Mouse (Mus musculus) intestine, embryonic 16.5 days (tissue): ENCODE measurements at regions not wholly inside any gene's neighbourhood (a gene's known extent, or its start where the extent isn't known, plus 50 kb on each side); places are given as distances from the start of the nearest gene placed in this dataset.

ENCODE experiments used
- ATAC-seq: fragments of 200-750 bp; cut with Nextera tagmentation; 2 replicates; pipeline ENCODE4 v1.8.0; 2017; ENCODE audit warnings: moderate TSS enrichment, moderate library complexity
- H3K27ac ChIP-seq: fragments of 300-500 bp; sonication (generic); 2 replicates; pipeline ENCODE4 v1.5.1; 2014; ENCODE audit warnings: mild to moderate bottlenecking, low read length
- H3K27me3 ChIP-seq: fragments of 300-500 bp; sonication (generic); replicated peaks from 2 replicates; pipeline ENCODE4 v1.6.1; 2014; ENCODE audit warnings: low read length, control low read depth, mixed read lengths; ENCODE audit not compliant: control insufficient read depth, insufficient read depth
- H3K36me3 ChIP-seq: fragments of 300-500 bp; sonication (generic); 2 replicates; pipeline ENCODE4 v1.6.1; 2014; ENCODE audit warnings: low read length, control low read depth; ENCODE audit not compliant: control insufficient read depth, insufficient read depth
- H3K4me1 ChIP-seq: fragments of 300-500 bp; sonication (generic); 2 replicates; pipeline ENCODE4 v1.6.1; 2014; ENCODE audit warnings: low read length, control low read depth, mixed read lengths; ENCODE audit not compliant: control insufficient read depth, insufficient read depth
- H3K4me2 ChIP-seq: fragments of 300-500 bp; sonication (generic); 2 replicates; pipeline ENCODE4 v1.6.1; 2014; ENCODE audit warnings: low read depth, low read length, control low read depth
- H3K4me3 ChIP-seq: fragments of 300-500 bp; sonication (generic); 2 replicates; pipeline ENCODE4 v1.5.1; 2014; ENCODE audit warnings: mild to moderate bottlenecking, low read length
- H3K9ac ChIP-seq: fragments of 300-500 bp; sonication (generic); 2 replicates; pipeline ENCODE4 v1.6.1; 2014; ENCODE audit warnings: low read depth, low read length
- H3K9me3 ChIP-seq: fragments of 300-500 bp; sonication (generic); 2 replicates; pipeline ENCODE4 v1.6.1; 2016; ENCODE audit warnings: low read length, control low read depth; ENCODE audit not compliant: control insufficient read depth
- WGBS: fragments of 180-500 bp; shearing (Covaris S2); extraction: QIAGEN DNeasy Blood & Tissue Kit; methylation state at CpG from one replicate; pipeline ENCODE4 v1.1.7; 2014; 5-methylcytosine and 5-hydroxymethylcytosine counted together

DNA sequence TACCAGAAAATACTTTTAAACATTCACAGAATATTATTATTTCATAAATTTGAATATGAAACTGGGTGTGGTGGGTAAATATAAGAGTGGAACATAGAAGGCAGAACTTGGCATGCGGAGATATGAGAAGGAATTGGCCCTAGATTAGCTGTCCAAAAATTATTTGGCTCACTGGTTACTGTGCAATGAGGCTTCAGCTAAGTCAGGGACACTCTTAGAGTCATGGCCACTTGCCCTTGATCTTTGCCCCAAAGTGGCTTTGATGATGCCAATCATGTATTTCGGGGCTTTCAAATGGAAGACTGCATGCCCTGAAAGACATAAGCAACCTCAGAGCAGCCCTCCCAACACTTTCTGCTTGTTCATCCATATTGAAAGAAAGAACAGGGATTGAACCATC lies 76.9 kb downstream of the Pxdc1 start:
- ATAC-seq = no peak
- no peak overlapping the region for H3K4me2 ChIP-seq
- 91% methylated on average over 2 of the region's 2 CpGs for WGBS
- H3K9me3 ChIP-seq = no peaks in the 10 kb centered on the region
- no peak overlapping the region for H3K9ac ChIP-seq
- H3K4me3 ChIP-seq = no peak overlapping the region
- H3K4me1 ChIP-seq = no peaks in the 10 kb centered on the region
- no peaks in the 10 kb centered on the region for H3K27me3 ChIP-seq
- no peaks in the 10 kb centered on the region for H3K36me3 ChIP-seq
- no peak overlapping the region for H3K27ac ChIP-seq

GRCm38 (mm10) chr13:34575997-34576314 lies 77.3 kb downstream of the Pxdc1 start:
- H3K9ac ChIP-seq = no peak overlapping the region
- no peaks in the 10 kb centered on the region for H3K9me3 ChIP-seq
- H3K4me1 ChIP-seq = no peaks in the 10 kb centered on the region
- ATAC-seq = no peak
- no peak overlapping the region for H3K27ac ChIP-seq
- H3K27me3 ChIP-seq = no peaks in the 10 kb centered on the region
- no peak overlapping the region for H3K4me2 ChIP-seq
- WGBS = 37% methylated on average over 1 of the region's 1 CpGs
- no peaks in the 10 kb centered on the region for H3K36me3 ChIP-seq
- no peak overlapping the region for H3K4me3 ChIP-seq

DNA sequence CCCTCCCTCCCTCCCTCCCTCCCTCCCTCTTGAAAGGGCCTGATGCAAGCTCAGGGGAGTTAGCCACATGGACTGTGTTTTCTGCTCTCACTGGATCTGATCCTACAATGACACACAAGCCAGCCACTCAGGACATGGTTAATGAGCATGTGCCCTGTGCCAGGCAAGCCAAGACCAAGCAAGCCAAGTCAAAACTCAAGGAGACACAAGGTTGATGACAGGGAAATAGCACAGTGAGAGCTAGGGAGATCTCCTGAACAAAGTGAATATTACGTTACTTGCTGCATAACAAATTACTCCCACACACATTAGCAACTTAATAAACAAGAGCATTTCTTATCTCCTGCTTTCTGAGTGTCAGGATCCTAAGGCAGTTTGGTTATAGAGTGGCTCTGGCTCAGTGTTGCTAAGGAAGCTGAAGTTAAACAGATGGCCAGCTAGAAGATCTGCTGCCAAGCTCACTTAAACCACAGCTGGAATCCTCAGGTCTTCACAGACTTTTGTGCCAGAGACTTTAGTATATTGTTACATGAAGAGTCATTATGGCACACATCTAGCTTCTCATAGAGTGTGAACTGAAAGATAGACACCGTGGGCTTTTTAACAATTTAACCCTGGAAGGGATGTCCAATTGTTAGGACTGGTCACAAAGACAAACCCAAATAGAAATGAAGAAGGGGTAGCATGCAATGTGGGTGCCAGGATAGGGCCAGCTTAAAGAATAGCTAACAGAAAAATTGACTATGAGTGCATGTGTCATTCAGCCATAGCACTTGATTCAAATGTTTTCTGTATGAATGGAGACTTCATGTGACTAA lies 77.9 kb downstream of the Pxdc1 start:
- Histone ChIP-seq H3K36me3 (no peaks in the 10 kb centered on the region), H3K9me3 (no peaks in the 10 kb centered on the region), H3K4me2 (no peak overlapping the region), H3K9ac (no peak overlapping the region), H3K4me3 (no peak overlapping the region), H3K27ac (no peak overlapping the region), H3K27me3 (no peaks in the 10 kb centered on the region), H3K4me1 (no peaks in the 10 kb centered on the region)
- 49% methylated on average over 2 of the region's 2 CpGs for WGBS
- ATAC-seq = no peak

DNA sequence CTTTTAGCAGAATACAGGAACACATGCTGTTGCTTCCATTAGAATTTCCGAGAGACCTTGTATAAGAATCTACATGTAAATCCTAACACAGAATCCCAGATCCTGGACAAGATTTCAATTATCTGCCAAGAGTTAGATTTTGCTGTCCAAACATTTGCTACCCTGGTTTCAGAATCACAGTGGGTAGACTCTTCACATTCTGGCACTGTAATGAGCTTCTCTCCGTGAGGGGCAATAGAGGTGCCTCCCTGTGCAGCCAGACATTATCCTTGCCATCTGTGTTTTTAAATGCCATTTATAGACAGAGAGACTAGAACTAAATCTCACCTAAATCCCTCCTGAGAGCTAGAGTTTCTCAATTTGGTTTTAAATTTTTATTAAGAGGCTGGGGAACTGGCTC lies 84.0 kb downstream of the Pxdc1 start:
- no peak overlapping the region for H3K4me2 ChIP-seq

DNA sequence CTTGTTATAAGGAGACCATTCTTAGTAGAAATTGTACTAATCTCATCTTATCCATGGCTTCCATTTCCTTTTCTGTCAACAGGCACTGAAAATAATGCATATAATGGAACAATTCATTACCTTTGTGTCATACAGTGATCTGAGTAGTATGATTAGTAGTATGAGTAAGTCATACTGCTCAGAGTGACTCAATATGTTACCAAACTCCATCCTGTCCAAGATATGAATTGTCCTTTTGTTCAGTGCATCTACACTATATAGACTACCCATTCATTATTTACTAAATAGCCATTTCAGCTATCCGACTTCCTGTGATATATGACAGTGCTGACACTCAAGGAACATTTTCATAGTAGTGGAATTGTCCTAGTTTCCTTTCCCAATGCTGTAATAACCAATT lies 86.6 kb downstream of the Pxdc1 start:
- H3K27me3 ChIP-seq = no peaks in the 10 kb centered on the region
- no peaks in the 10 kb centered on the region for H3K4me1 ChIP-seq
- H3K9ac ChIP-seq = no peak overlapping the region
- 66% methylated on average over 1 of the region's 1 CpGs for WGBS
- no peak overlapping the region for H3K4me3 ChIP-seq
- H3K9me3 ChIP-seq = no peaks in the 10 kb centered on the region
- no peak overlapping the region for H3K27ac ChIP-seq
- H3K36me3 ChIP-seq = no peaks in the 10 kb centered on the region
- no peak for ATAC-seq
- no peak overlapping the region for H3K4me2 ChIP-seq

More for the DNA sequence above, 84.0 kb downstream of the Pxdc1 start:
- WGBS = 74% methylated on average over 2 of the region's 2 CpGs
- ATAC-seq = no peak
- H3K27me3 ChIP-seq = no peaks in the 10 kb centered on the region
- H3K27ac ChIP-seq = no peak overlapping the region
- no peaks in the 10 kb centered on the region for H3K9me3 ChIP-seq
- no peaks in the 10 kb centered on the region for H3K4me1 ChIP-seq
- H3K36me3 ChIP-seq = no peaks in the 10 kb centered on the region
- no peak overlapping the region for H3K9ac ChIP-seq
- H3K4me3 ChIP-seq = no peak overlapping the region

- ATAC-seq = no peak
- no peaks in the 10 kb centered on the region for H3K36me3 ChIP-seq
- no peak overlapping the region for H3K27ac ChIP-seq
- no peaks in the 10 kb centered on the region for H3K9me3 ChIP-seq
- no peaks in the 10 kb centered on the region for H3K4me1 ChIP-seq
- no peak overlapping the region for H3K4me3 ChIP-seq
- no peak overlapping the region for H3K9ac ChIP-seq
- H3K27me3 ChIP-seq = no peaks in the 10 kb centered on the region
- 37% methylated on average over 5 of the region's 5 CpGs for WGBS
- H3K4me2 ChIP-seq = no peak overlapping the region
Measured at GRCm38 (mm10) chr13:34550130-34550884, 103.0 kb downstream of the Pxdc1 start.

GRCm38 (mm10) chr13:34540646-34541045 lies 112.6 kb downstream of the Pxdc1 start:
- 90% methylated on average over 2 of the region's 2 CpGs for WGBS
- Histone ChIP-seq H3K4me2 (no peak overlapping the region), H3K27me3 (no peaks in the 10 kb centered on the region), H3K9ac (no peak overlapping the region), H3K4me3 (no peak overlapping the region), H3K27ac (no peak overlapping the region), H3K9me3 (no peaks in the 10 kb centered on the region), H3K36me3 (no peaks in the 10 kb centered on the region), H3K4me1 (no peaks in the 10 kb centered on the region)
- ATAC-seq = no peak

- Histone ChIP-seq H3K36me3 (no peaks in the 10 kb centered on the region), H3K4me2 (no peak overlapping the region), H3K9ac (no peak overlapping the region), H3K27me3 (no peaks in the 10 kb centered on the region), H3K9me3 (0 out of 2 replicates have a peak, but pooled peaks cover 5% of the 10 kb centered on the region), H3K4me1 (no peaks in the 10 kb centered on the region), H3K27ac (no peak overlapping the region), H3K4me3 (no peak overlapping the region)
- 74% methylated on average over 2 of the region's 2 CpGs for WGBS
- no peak for ATAC-seq
Measured at GRCm38 (mm10) chr13:34533896-34534295, 119.4 kb downstream of the Pxdc1 start.

GRCm38 (mm10) chr13:34511332-34511731 lies 142.0 kb downstream of the Pxdc1 start:
- Histone ChIP-seq H3K4me1 (no peaks in the 10 kb centered on the region), H3K27me3 (no peaks in the 10 kb centered on the region), H3K4me3 (no peak overlapping the region), H3K36me3 (no peaks in the 10 kb centered on the region), H3K9me3 (no peaks in the 10 kb centered on the region), H3K4me2 (no peak overlapping the region), H3K27ac (no peak overlapping the region), H3K9ac (no peak overlapping the region)
- no peak for ATAC-seq
- WGBS = 79% methylated on average over 3 of the region's 3 CpGs
